Comparison of ENCODE assay signal across 23 mouse cellular contexts in genomic region chr9:77461371-77461915, GRCm38 (mm10).
DNase-seq lines count a peak whose midpoint lies in the region; ATAC-seq and TF ChIP-seq lines count a peak whose summit lies in the region.
"Had no signal": no experiment of that assay in that cellular context is flagged by ENCODE, and none has a peak within 500 bp of the region (broad histone marks: within the 10 kb centered on the region; RNA-seq: fewer than 3 reads in every experiment).

No protein-coding gene starts in this region.

- peak overlapping the region; percentile 45 for H3K27ac ChIP-seq in heart, embryonic 13.5 days (replicated peaks)
- no peak overlapping the region for H3K27ac ChIP-seq in heart, embryonic 12.5 days (ENCODE audit: poor library complexity, severe bottlenecking)
- H3K27ac ChIP-seq in liver, postnatal 0 days (ENCODE audit: low read depth) = no peak overlapping the region
- no peak overlapping the region for H3K27ac ChIP-seq in liver, embryonic 12.5 days
- peak overlapping the region; percentile 43; the same call in 1 of the 2 replicates for H3K27ac ChIP-seq in kidney, postnatal 0 days
- H3K27ac ChIP-seq in intestine, embryonic 16.5 days (ENCODE audit: low read length) = no peak overlapping the region
- H3K27ac ChIP-seq: heart, adult 2 months; hindbrain, embryonic 14.5 days; limb, embryonic 15.5 days; midbrain, embryonic 10.5 days; neural tube, embryonic 13.5 days; stomach, postnatal 0 days had no signal

- no peak for DNase-seq in liver, postnatal 0 days
- peak; percentile 68 for DNase-seq in kidney, postnatal 0 days (ENCODE audit: low spot score)
- DNase-seq: adrenal gland, postnatal 10 days; cerebellum, adult 11 months; cerebellum, postnatal 14 days; embryo, embryonic 11 days; forebrain, postnatal 0 days; heart, adult 2 months; lung, adult 18-20 months; lung, postnatal 36 days; thymus, postnatal 4 days had no signal

- H3K36me3 ChIP-seq in heart, embryonic 13.5 days = peaks cover 15% of the 10 kb centered on the region
- peaks cover 9% of the 10 kb centered on the region for H3K36me3 ChIP-seq in heart, embryonic 12.5 days
- no peaks in the 10 kb centered on the region for H3K36me3 ChIP-seq in liver, postnatal 0 days (replicated peaks; ENCODE audit: insufficient read depth, low read length)
- no peaks in the 10 kb centered on the region for H3K36me3 ChIP-seq in liver, embryonic 12.5 days
- H3K36me3 ChIP-seq in kidney, postnatal 0 days (ENCODE audit: insufficient read depth, low read length) = no peaks in the 10 kb centered on the region
- no peaks in the 10 kb centered on the region for H3K36me3 ChIP-seq in intestine, embryonic 16.5 days (ENCODE audit: control insufficient read depth, insufficient read depth, low read length)
- H3K36me3 ChIP-seq: neural tube, embryonic 13.5 days had no signal

- WGBS in heart, embryonic 13.5 days = 66% methylated on average over 9 of the region's 9 CpGs
- WGBS in heart, embryonic 12.5 days = 65% methylated on average over 9 of the region's 9 CpGs
- WGBS in liver, postnatal 0 days (ENCODE audit: insufficient replicate concordance) = 72% methylated on average over 9 of the region's 9 CpGs
- WGBS in liver, embryonic 12.5 days (ENCODE audit: insufficient replicate concordance) = 73% methylated on average over 9 of the region's 9 CpGs
- 45% methylated on average over 9 of the region's 9 CpGs for WGBS in kidney, postnatal 0 days
- 83% methylated on average over 9 of the region's 9 CpGs for WGBS in intestine, embryonic 16.5 days

- ATAC-seq in heart, embryonic 13.5 days (ENCODE audit: extremely low read depth, insufficient number of reproducible peaks, low FRiP score, low TSS enrichment) = no peak
- no peak for ATAC-seq in heart, embryonic 12.5 days (ENCODE audit: insufficient number of reproducible peaks, low FRiP score)
- ATAC-seq in liver, postnatal 0 days = peak; percentile 13; the same call in 1 of the 2 replicates
- no peak for ATAC-seq in liver, embryonic 12.5 days
- peak; percentile 90 for ATAC-seq in kidney, postnatal 0 days (replicated peaks; ENCODE audit: low FRiP score, low read depth)
- ATAC-seq in activated CD4-positive, CD25-positive, alpha-beta regulatory T cell, adult 4 months = no peak
- no peak for ATAC-seq in intestine, embryonic 16.5 days
- ATAC-seq: forebrain, postnatal 0 days; intestine, postnatal 0 days had no signal

- no peak overlapping the region for H3K4me2 ChIP-seq in heart, embryonic 13.5 days
- H3K4me2 ChIP-seq in heart, embryonic 12.5 days = no peak overlapping the region
- H3K4me2 ChIP-seq in liver, postnatal 0 days (ENCODE audit: low read depth, low read length) = no peak overlapping the region
- no peak overlapping the region for H3K4me2 ChIP-seq in liver, embryonic 12.5 days
- no peak overlapping the region for H3K4me2 ChIP-seq in kidney, postnatal 0 days (ENCODE audit: low read length)
- no peak overlapping the region for H3K4me2 ChIP-seq in intestine, embryonic 16.5 days (ENCODE audit: low read depth, low read length)
- H3K4me2 ChIP-seq: hindbrain, embryonic 14.5 days; limb, embryonic 15.5 days; neural tube, embryonic 13.5 days had no signal

- TF ChIP-seq CTCF in liver, postnatal 0 days (IDR thresholded peaks at IDR 0.05; ENCODE audit: low read depth) = no peak
- no peak for TF ChIP-seq CTCF in kidney, postnatal 0 days (IDR thresholded peaks at IDR 0.05; ENCODE audit: low read depth)

- no peaks in the 10 kb centered on the region for H3K27me3 ChIP-seq in heart, embryonic 13.5 days (replicated peaks)
- no peaks in the 10 kb centered on the region for H3K27me3 ChIP-seq in heart, embryonic 12.5 days (replicated peaks)
- H3K27me3 ChIP-seq in liver, postnatal 0 days (ENCODE audit: insufficient read depth, low read length) = no peaks in the 10 kb centered on the region
- no peaks in the 10 kb centered on the region for H3K27me3 ChIP-seq in liver, embryonic 12.5 days (replicated peaks)
- H3K27me3 ChIP-seq in kidney, postnatal 0 days (ENCODE audit: insufficient read depth, low read length) = no peaks in the 10 kb centered on the region
- no peaks in the 10 kb centered on the region for H3K27me3 ChIP-seq in intestine, embryonic 16.5 days (replicated peaks; ENCODE audit: control insufficient read depth, insufficient read depth, low read length)
- H3K27me3 ChIP-seq: limb, embryonic 15.5 days; neural tube, embryonic 13.5 days had no signal

- no peak for TF ChIP-seq EP300 in liver, postnatal 0 days (IDR thresholded peaks at IDR 0.05; ENCODE audit: low read depth)

- H3K4me3 ChIP-seq in heart, embryonic 13.5 days = no peak overlapping the region
- H3K4me3 ChIP-seq in heart, embryonic 12.5 days = no peak overlapping the region
- H3K4me3 ChIP-seq in liver, postnatal 0 days (ENCODE audit: low read depth, low read length) = no peak overlapping the region
- no peak overlapping the region for H3K4me3 ChIP-seq in liver, embryonic 12.5 days
- H3K4me3 ChIP-seq in kidney, postnatal 0 days (replicated peaks; ENCODE audit: low read depth, low read length) = no peak overlapping the region
- no peak overlapping the region for H3K4me3 ChIP-seq in intestine, embryonic 16.5 days (ENCODE audit: low read length)
- H3K4me3 ChIP-seq: erythroblast, embryonic 14.5 days; heart, adult 2 months; limb, embryonic 15.5 days; midbrain, embryonic 10.5 days; neural tube, embryonic 13.5 days had no signal

- H3K9ac ChIP-seq in heart, embryonic 13.5 days = no peak overlapping the region
- no peak overlapping the region for H3K9ac ChIP-seq in heart, embryonic 12.5 days
- H3K9ac ChIP-seq in liver, postnatal 0 days (replicated peaks) = no peak overlapping the region
- no peak overlapping the region for H3K9ac ChIP-seq in liver, embryonic 12.5 days
- H3K9ac ChIP-seq in kidney, postnatal 0 days (ENCODE audit: low read depth, low read length) = no peak overlapping the region
- no peak overlapping the region for H3K9ac ChIP-seq in intestine, embryonic 16.5 days (ENCODE audit: low read depth, low read length)
- H3K9ac ChIP-seq: forebrain, postnatal 0 days; hindbrain, embryonic 14.5 days; limb, embryonic 15.5 days; neural tube, embryonic 13.5 days had no signal

- peaks cover 61% of the 10 kb centered on the region for H3K4me1 ChIP-seq in heart, embryonic 13.5 days
- peaks cover 49% of the 10 kb centered on the region for H3K4me1 ChIP-seq in heart, embryonic 12.5 days (replicated peaks)
- no peaks in the 10 kb centered on the region for H3K4me1 ChIP-seq in liver, postnatal 0 days (ENCODE audit: insufficient read depth)
- peaks cover 12% of the 10 kb centered on the region for H3K4me1 ChIP-seq in liver, embryonic 12.5 days
- peaks cover 14% of the 10 kb centered on the region for H3K4me1 ChIP-seq in kidney, postnatal 0 days (replicated peaks; ENCODE audit: insufficient read depth, low read length)
- peaks cover 2% of the 10 kb centered on the region; the same call in 1 of the 2 replicates for H3K4me1 ChIP-seq in intestine, embryonic 16.5 days (ENCODE audit: control insufficient read depth, insufficient read depth, low read length)

- H3K9me3 ChIP-seq in heart, embryonic 13.5 days = no peaks in the 10 kb centered on the region
- no peaks in the 10 kb centered on the region for H3K9me3 ChIP-seq in heart, embryonic 12.5 days (replicated peaks)
- no peaks in the 10 kb centered on the region for H3K9me3 ChIP-seq in liver, postnatal 0 days (ENCODE audit: low read length)
- H3K9me3 ChIP-seq in liver, embryonic 12.5 days (replicated peaks) = no peaks in the 10 kb centered on the region
- H3K9me3 ChIP-seq in kidney, postnatal 0 days (replicated peaks; ENCODE audit: low read length) = no peaks in the 10 kb centered on the region
- H3K9me3 ChIP-seq in intestine, embryonic 16.5 days (ENCODE audit: control insufficient read depth, low read length) = no peaks in the 10 kb centered on the region
- H3K9me3 ChIP-seq: limb, embryonic 15.5 days; midbrain, embryonic 10.5 days; neural tube, embryonic 13.5 days had no signal

Comparison
In these comparisons a context has a peak if more than half of its experiments do, and no peak if none do; other contexts are left out.
1. ATAC-seq: peak in liver, postnatal 0 days (single experiment) and kidney, postnatal 0 days (single experiment); none in heart, embryonic 13.5 days (single experiment), heart, embryonic 12.5 days (single experiment), liver, embryonic 12.5 days (single experiment), activated CD4-positive, CD25-positive, alpha-beta regulatory T cell, adult 4 months (single experiment) and intestine, embryonic 16.5 days (single experiment).
2. H3K27ac ChIP-seq: peak in heart, embryonic 13.5 days (single experiment) and kidney, postnatal 0 days (single experiment); none in heart, embryonic 12.5 days (single experiment), liver, postnatal 0 days (single experiment), liver, embryonic 12.5 days (single experiment) and intestine, embryonic 16.5 days (single experiment).